Mouse (Mus musculus) common myeloid progenitor, adult 5-6 weeks (primary cell): ENCODE measurements around the gene Pkp4. TPM values are rescaled to one million over a fixed set of nuclear protein-coding genes. Genes with fewer than 3 reads are reported as not detected.

Source experiments
- ATAC-seq: replicated peaks from 2 replicates; pipeline ENCODE4 v1.8.0; 2016; ENCODE audit warnings: low read depth, mild to moderate bottlenecking, moderate TSS enrichment, inconsistent platforms; ENCODE audit not compliant: poor library complexity, severe bottlenecking
- total RNA-seq: library from RNA; stranded (forward); fragments of 200-1000, 187-1606 nt; gene quantifications from 2 replicates; pipeline ENCODE4 v1.2.3, GENCODE M21; 2017

The Pkp4 gene
- total RNA-seq, 1 experiment from 2014 or later, result 23.6 TPM

- no peak for ATAC-seq
Measured at GRCm38 (mm10) chr2:59259346-59259745, 98.7 kb downstream of the Pkp4 start.

GRCm38 (mm10) chr2:59261203-59261602 lies 100.6 kb downstream of the Pkp4 start:
- ATAC-seq, result no peak

- no peak for ATAC-seq
Measured at GRCm38 (mm10) chr2:59266428-59266827, 105.8 kb downstream of the Pkp4 start.

- no peak for ATAC-seq
Measured at GRCm38 (mm10) chr2:59271835-59272234, 111.2 kb downstream of the Pkp4 start.

- no peak for ATAC-seq
Measured at GRCm38 (mm10) chr2:59272713-59273112, 112.1 kb downstream of the Pkp4 start.

GRCm38 (mm10) chr2:59280914-59281562 lies 120.4 kb downstream of the Pkp4 start:
- no peak for ATAC-seq

- ATAC-seq, result no peak
Measured at GRCm38 (mm10) chr2:59282966-59283365, 122.3 kb downstream of the Pkp4 start.

- no peak for ATAC-seq
Measured at GRCm38 (mm10) chr2:59284216-59284615, 123.6 kb downstream of the Pkp4 start.

GRCm38 (mm10) chr2:59284734-59285490 lies 124.3 kb downstream of the Pkp4 start:
- ATAC-seq, result no peak

- no peak for ATAC-seq
Measured at GRCm38 (mm10) chr2:59285581-59285980, 124.9 kb downstream of the Pkp4 start.

GRCm38 (mm10) chr2:59286247-59286646 lies 125.6 kb downstream of the Pkp4 start:
- no peak for ATAC-seq

GRCm38 (mm10) chr2:59287630-59288029 lies 127.0 kb downstream of the Pkp4 start:
- peak; percentile 25; the same call in 1 of the 2 replicates for ATAC-seq

GRCm38 (mm10) chr2:59289411-59289810 lies 128.8 kb downstream of the Pkp4 start:
- no peak for ATAC-seq

GRCm38 (mm10) chr2:59290391-59290790 lies 129.7 kb downstream of the Pkp4 start:
- no peak for ATAC-seq

GRCm38 (mm10) chr2:59299831-59300230 lies 139.2 kb downstream of the Pkp4 start:
- ATAC-seq, result peak; percentile 50; the same call in 1 of the 2 replicates

GRCm38 (mm10) chr2:59301671-59302070 lies 141.0 kb downstream of the Pkp4 start:
- ATAC-seq, result no peak

GRCm38 (mm10) chr2:59302430-59302829 lies 141.8 kb downstream of the Pkp4 start:
- ATAC-seq, result no peak

- no peak for ATAC-seq
Measured at GRCm38 (mm10) chr2:59303530-59304063, 142.9 kb downstream of the Pkp4 start.

- no peak for ATAC-seq
Measured at GRCm38 (mm10) chr2:59307302-59307701, 146.7 kb downstream of the Pkp4 start.

- ATAC-seq, result no peak
Measured at GRCm38 (mm10) chr2:59308055-59308454, 147.4 kb downstream of the Pkp4 start.

GRCm38 (mm10) chr2:59313293-59313692 lies 152.6 kb downstream of the Pkp4 start:
- ATAC-seq, result no peak
